Comparison of ENCODE assay signal across 8 mouse cellular contexts in the genomic region with DNA sequence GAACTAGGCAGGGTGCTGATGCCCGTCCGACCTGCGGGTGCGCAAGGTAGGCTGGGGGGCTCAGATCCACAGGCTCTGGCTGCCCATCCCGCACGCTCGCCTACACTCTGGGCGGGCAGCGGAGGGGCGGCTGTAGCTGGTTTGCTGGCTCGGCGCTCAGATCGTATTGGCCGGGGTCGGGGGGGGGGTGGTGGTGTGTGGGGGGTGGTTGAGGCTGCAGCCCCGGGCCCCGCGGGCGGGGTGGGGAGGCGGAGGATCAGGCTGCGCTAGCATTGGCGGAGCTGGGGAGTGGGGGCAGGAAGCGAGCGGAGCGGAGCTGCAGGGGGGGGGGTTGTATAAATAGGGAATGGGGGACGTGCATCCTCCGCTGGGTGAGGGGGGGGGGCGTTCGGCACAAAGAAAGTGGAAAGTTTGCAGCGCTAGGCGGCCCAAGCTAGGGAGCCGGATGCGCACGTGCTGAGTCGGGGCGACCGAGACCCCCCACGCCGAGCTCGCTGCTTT. TPM values are rescaled to one million over a fixed set of nuclear protein-coding genes. Genes with fewer than 3 reads are reported as not detected.
DNase-seq lines count a peak whose midpoint lies in the region; ATAC-seq and TF ChIP-seq lines count a peak whose summit lies in the region.

No protein-coding gene starts in this region.

- no peaks in the 10 kb centered on the region for H3K27me3 ChIP-seq in hindbrain, postnatal 0 days (ENCODE audit: insufficient read depth, low read length)
- no peaks in the 10 kb centered on the region for H3K27me3 ChIP-seq in megakaryocyte, embryonic 14.5 days (replicated peaks)

- no peak for TF ChIP-seq CTCF in hindbrain, postnatal 0 days (IDR thresholded peaks at IDR 0.05; ENCODE audit: low read depth)

- H3K36me3 ChIP-seq in hindbrain, postnatal 0 days (ENCODE audit: insufficient read depth, low read length): peaks cover 9% of the 10 kb centered on the region
- peaks cover 26% of the 10 kb centered on the region for H3K36me3 ChIP-seq in megakaryocyte, embryonic 14.5 days (replicated peaks; ENCODE audit: low read length)

- ATAC-seq in hindbrain, postnatal 0 days: peak; percentile 90
- no peak for ATAC-seq in monocyte, adult 5-6 weeks (replicated peaks; ENCODE audit: insufficient number of reproducible peaks, low FRiP score, low TSS enrichment, poor library complexity, severe bottlenecking)

- intact Hi-C loops in left cerebral cortex, postnatal 25 days (cut with DNase I): loop anchor here (1.0 kb wide), 1 partner anchor 42 kb away; no protein-coding TSS in a partner anchor

- peak overlapping the region; percentile 74 for H3K4me3 ChIP-seq in hindbrain, postnatal 0 days (ENCODE audit: low read length)
- peak overlapping the region; percentile 99 for H3K4me3 ChIP-seq in megakaryocyte, embryonic 14.5 days (replicated peaks)

- peak overlapping the region; percentile 100 for H3K27ac ChIP-seq in hindbrain, postnatal 0 days

- no peaks in the 10 kb centered on the region for H3K9me3 ChIP-seq in hindbrain, postnatal 0 days (ENCODE audit: low read length)
- H3K9me3 ChIP-seq in megakaryocyte, embryonic 14.5 days: peaks cover under 1% of the 10 kb centered on the region; the same call in 1 of the 2 replicates

- peak overlapping the region; percentile 98 for H3K4me2 ChIP-seq in hindbrain, postnatal 0 days (ENCODE audit: low read depth, low read length)

- H3K9ac ChIP-seq in hindbrain, postnatal 0 days (replicated peaks; ENCODE audit: low read length): peak overlapping the region; percentile 94

- peaks cover 31% of the 10 kb centered on the region for H3K4me1 ChIP-seq in hindbrain, postnatal 0 days (ENCODE audit: insufficient read depth, low read length)
- H3K4me1 ChIP-seq in megakaryocyte, embryonic 14.5 days: peaks cover 47% of the 10 kb centered on the region

- DNase-seq in NIH3T3 (ENCODE audit: low read depth): peak; percentile 88
- peak; percentile 95 to 97 for DNase-seq in cerebellum, postnatal 10 days
- peak; percentile 58 for DNase-seq in gastrocnemius, adult 18-20 months (ENCODE audit: low spot score)
- peak; percentile 95 for DNase-seq in hindbrain, postnatal 0 days (ENCODE audit: low spot score)
- DNase-seq in left cerebral cortex, postnatal 25 days (ENCODE audit: low spot score in 2 of 2): peak; percentile 64
- peak; percentile 77 for DNase-seq in right cerebral cortex, postnatal 14 days

- 4% methylated on average over 36 of the region's 40 CpGs for WGBS in hindbrain, postnatal 0 days

RNA-seq across cellular contexts. Expression of gene Patz1, which starts 0.7 kb away (rescaled TPM):
- 10 to 100 TPM; 11.3 to 12.7 TPM for total RNA-seq in gastrocnemius, adult 18-20 months (2021)
- total RNA-seq in hindbrain, postnatal 0 days (2014; rRNA removed): 89.6 and 97.1 TPM in 2 replicates
- polyA plus RNA-seq in hindbrain, postnatal 0 days (2015; fragmentation: Nextera tagmentation; extraction: Ambion mirVana): 38.8 and 40.4 TPM in 2 replicates
- total RNA-seq in left cerebral cortex, postnatal 25 days (2021): 10 to 100 TPM; 40.6 to 40.9 TPM
- polyA plus RNA-seq in megakaryocyte, embryonic 14.5 days (2012; ENCODE audit: insufficient read depth, low replicate concordance): 79.0 and 88.1 TPM in 2 replicates
- total RNA-seq in monocyte, adult 5-6 weeks (2017): 14.9 to 26.0 TPM (median 20.6 TPM) in 3 replicates

RNA-seq across cellular contexts. Expression of gene Drg1, which starts 23.1 kb away (rescaled TPM):
- 10 to 100 TPM; 44.5 to 45.0 TPM for total RNA-seq in gastrocnemius, adult 18-20 months (2021)
- total RNA-seq in hindbrain, postnatal 0 days (2014; rRNA removed): 62.3 and 73.1 TPM in 2 replicates
- polyA plus RNA-seq in hindbrain, postnatal 0 days (2015; fragmentation: Nextera tagmentation; extraction: Ambion mirVana): 176 and 186 TPM in 2 replicates
- total RNA-seq in left cerebral cortex, postnatal 25 days (2021): 10 to 100 TPM; 86.8 to 97.5 TPM
- polyA plus RNA-seq in megakaryocyte, embryonic 14.5 days (2012; ENCODE audit: insufficient read depth, low replicate concordance): 55.7 TPM in 1 of 2 replicates, not detected in the other
- 165 to 210 TPM (median 199 TPM) in 3 replicates for total RNA-seq in monocyte, adult 5-6 weeks (2017)

RNA-seq across cellular contexts. Expression of gene Pik3ip1, which starts 40.8 kb away (rescaled TPM):
- total RNA-seq in gastrocnemius, adult 18-20 months (2021): 10 to 100 TPM; 27.2 to 30.8 TPM
- 34.3 and 40.9 TPM in 2 replicates for total RNA-seq in hindbrain, postnatal 0 days (2014; rRNA removed)
- polyA plus RNA-seq in hindbrain, postnatal 0 days (2015; fragmentation: Nextera tagmentation; extraction: Ambion mirVana): 41.6 and 45.4 TPM in 2 replicates
- total RNA-seq in left cerebral cortex, postnatal 25 days (2021): 10 to 100 TPM; 26.3 to 29.1 TPM
- 17.8 and 33.7 TPM in 2 replicates for polyA plus RNA-seq in megakaryocyte, embryonic 14.5 days (2012; ENCODE audit: insufficient read depth, low replicate concordance)
- 17.3 to 18.3 TPM (median 18.0 TPM) in 3 replicates for total RNA-seq in monocyte, adult 5-6 weeks (2017)
